In the genomic region with DNA sequence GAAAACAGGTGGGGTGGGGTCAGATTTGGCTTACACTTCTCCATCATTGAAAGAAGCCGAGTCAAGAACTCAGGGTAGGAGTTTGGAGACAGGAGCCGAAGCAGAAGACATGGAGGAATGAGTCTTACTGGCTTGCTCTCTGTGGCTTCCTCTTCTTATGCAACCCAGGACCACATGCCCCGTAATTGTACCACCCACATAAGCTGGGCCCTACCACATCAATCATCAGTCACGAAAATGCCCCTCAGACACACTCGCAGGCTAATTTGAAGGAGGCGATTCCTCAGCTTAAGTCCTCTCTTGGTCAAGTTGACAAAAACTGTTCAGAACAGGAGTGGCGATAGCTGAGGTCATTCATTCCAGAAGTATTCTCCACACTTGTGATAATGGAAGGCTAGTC, we compare ENCODE assay signal across 14 mouse cellular contexts.
"Had no signal": no experiment of that assay in that cellular context is flagged by ENCODE, and none has a peak within 500 bp of the region (broad histone marks: within the 10 kb centered on the region; RNA-seq: fewer than 3 reads in every experiment).

No protein-coding gene starts in this region.

- H3K27ac ChIP-seq: kidney, embryonic 15.5 days; left cerebral cortex, adult 2 months; limb, embryonic 15.5 days; liver, embryonic 12.5 days; midbrain, embryonic 10.5 days; neural tube, embryonic 12.5 days; stomach, postnatal 0 days had no signal

- H3K36me3 ChIP-seq: kidney, embryonic 15.5 days; limb, embryonic 15.5 days; liver, embryonic 12.5 days; midbrain, embryonic 10.5 days; neural tube, embryonic 12.5 days had no signal

- H3K27me3 ChIP-seq: kidney, embryonic 15.5 days; limb, embryonic 15.5 days; liver, embryonic 12.5 days; neural tube, embryonic 12.5 days had no signal

- H3K4me1 ChIP-seq: kidney, embryonic 15.5 days; limb, embryonic 15.5 days; neural tube, embryonic 12.5 days had no signal

- ATAC-seq: liver, embryonic 12.5 days had no signal

- DNase-seq: kidney, adult 2 months; kidney, postnatal 14 days; lung, embryonic 14.5 days; lung, postnatal 14 days; midbrain, embryonic 14.5 days; thymus, postnatal 4 days had no signal

- H3K4me3 ChIP-seq: kidney, embryonic 15.5 days; left cerebral cortex, adult 2 months; limb, embryonic 15.5 days; liver, embryonic 12.5 days; midbrain, embryonic 10.5 days; myocyte; neural tube, embryonic 12.5 days had no signal
